Comparison of ENCODE assay signal across 7 mouse cellular contexts in genomic region chr6:31095943-31096714, GRCm38 (mm10).
A peak's percentile ranks its signal among the peaks of the same experiment; 100 is the strongest.
DNase-seq lines count a peak whose midpoint lies in the region; ATAC-seq lines count a peak whose summit lies in the region.

No protein-coding gene starts in this region.

- peaks cover 50% of the 10 kb centered on the region for H3K4me1 ChIP-seq in heart, embryonic 13.5 days
- H3K4me1 ChIP-seq in midbrain, embryonic 13.5 days (replicated peaks): peaks cover 45% of the 10 kb centered on the region

- H3K27me3 ChIP-seq in heart, embryonic 13.5 days (replicated peaks): no peaks in the 10 kb centered on the region
- no peaks in the 10 kb centered on the region for H3K27me3 ChIP-seq in midbrain, embryonic 13.5 days

- 31% methylated on average over 17 of the region's 21 CpGs for WGBS in heart, embryonic 13.5 days
- 28% methylated on average over 21 of the region's 21 CpGs for WGBS in midbrain, embryonic 13.5 days

- H3K4me3 ChIP-seq in heart, embryonic 13.5 days: no peak overlapping the region
- H3K4me3 ChIP-seq in midbrain, embryonic 13.5 days (replicated peaks): no peak overlapping the region

- peak overlapping the region; percentile 91 for H3K27ac ChIP-seq in heart, embryonic 13.5 days (replicated peaks)
- peak overlapping the region; percentile 74 for H3K27ac ChIP-seq in midbrain, embryonic 13.5 days

- H3K4me2 ChIP-seq in heart, embryonic 13.5 days: peak overlapping the region; percentile 48
- H3K4me2 ChIP-seq in midbrain, embryonic 13.5 days (replicated peaks): peak overlapping the region; percentile 33

- ATAC-seq in heart, embryonic 13.5 days (ENCODE audit: extremely low read depth, insufficient number of reproducible peaks, low FRiP score, low TSS enrichment): no peak
- peak; percentile 79 for ATAC-seq in midbrain, embryonic 13.5 days

- no peaks in the 10 kb centered on the region for H3K36me3 ChIP-seq in heart, embryonic 13.5 days
- no peaks in the 10 kb centered on the region for H3K36me3 ChIP-seq in midbrain, embryonic 13.5 days

- DNase-seq in right cerebral cortex, adult 18-20 months: peak; percentile 66
- no peak for DNase-seq in right cerebral cortex, adult 2 months (ENCODE audit: low spot score in 2 of 2)
- DNase-seq in embryo, embryonic 9.5 days (ENCODE audit: extremely low spot score): peak; percentile 30
- DNase-seq in urinary bladder, postnatal 36 days (ENCODE audit: low spot score in 2 of 2): no peak
- DNase-seq in lung, postnatal 36 days: no peak

- H3K9me3 ChIP-seq in heart, embryonic 13.5 days: no peaks in the 10 kb centered on the region
- no peaks in the 10 kb centered on the region for H3K9me3 ChIP-seq in midbrain, embryonic 13.5 days

- peak overlapping the region; percentile 33; the same call in 1 of the 2 replicates for H3K9ac ChIP-seq in heart, embryonic 13.5 days
- 0 out of 2 replicates have a peak overlapping the region, but pooled peaks have one; percentile 4 for H3K9ac ChIP-seq in midbrain, embryonic 13.5 days (replicated peaks)

Comparison
In these comparisons a context has a peak if more than half of its experiments do, and no peak if none do; other contexts are left out.
1. DNase-seq: peak in right cerebral cortex, adult 18-20 months (single experiment) and embryo, embryonic 9.5 days (single experiment); none in right cerebral cortex, adult 2 months (0 of 2), urinary bladder, postnatal 36 days (0 of 2) and lung, postnatal 36 days (single experiment).